Mouse (Mus musculus): ENCODE data around the gene Khdc1a.
"Not testable (repeated sequence)": the region's sequence is repeated elsewhere in the genome, so short reads cannot be mapped to it uniquely, and the experiment has no call there.

Gene Khdc1a

DNA sequence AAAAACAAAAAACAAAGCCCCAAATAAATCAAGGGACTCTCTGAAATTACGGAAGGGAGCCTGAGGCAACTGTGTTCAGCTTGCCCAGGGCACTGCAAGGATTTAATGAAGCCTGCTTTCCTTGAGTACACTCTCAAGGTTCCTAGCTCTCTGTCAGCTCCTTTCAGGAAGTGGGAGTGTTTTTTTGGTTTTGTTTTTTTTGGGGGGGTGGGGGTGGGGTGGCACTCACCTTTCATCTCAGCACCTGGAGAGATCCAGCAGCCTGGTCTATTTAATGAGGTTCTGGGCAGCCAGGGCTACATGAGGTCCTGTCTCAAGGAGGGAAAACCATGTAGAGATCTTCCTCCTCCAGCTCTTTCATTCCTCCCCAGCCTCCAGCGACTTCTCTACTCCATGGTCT lies at the start of gene Khdc1a:
Gene Khdc1a (plus strand): TSS at position 301 of the 400 bp plus-strand sequence.
- no peak for DNase-seq

DNA sequence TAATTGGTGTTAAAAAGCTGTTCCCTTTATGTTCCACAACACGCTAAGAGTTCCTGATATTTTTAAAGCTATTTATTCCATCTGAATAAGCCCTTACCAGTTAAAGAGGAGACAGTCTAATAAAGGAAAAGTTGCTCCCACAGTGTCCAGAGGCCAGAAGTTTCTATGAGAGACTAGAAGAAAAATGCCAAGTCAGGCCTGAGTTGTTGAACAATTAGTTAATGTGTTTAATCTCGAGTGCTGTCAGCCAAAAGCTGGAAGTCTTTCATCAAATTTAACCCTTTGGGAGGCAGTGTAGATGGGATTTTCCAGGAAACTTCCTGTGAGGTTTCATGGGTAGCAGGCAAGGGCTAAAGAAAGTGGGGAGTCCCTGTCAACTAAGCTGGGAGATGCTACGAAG lies 49.6 kb upstream of the Khdc1a start:
- no peak for DNase-seq

DNA sequence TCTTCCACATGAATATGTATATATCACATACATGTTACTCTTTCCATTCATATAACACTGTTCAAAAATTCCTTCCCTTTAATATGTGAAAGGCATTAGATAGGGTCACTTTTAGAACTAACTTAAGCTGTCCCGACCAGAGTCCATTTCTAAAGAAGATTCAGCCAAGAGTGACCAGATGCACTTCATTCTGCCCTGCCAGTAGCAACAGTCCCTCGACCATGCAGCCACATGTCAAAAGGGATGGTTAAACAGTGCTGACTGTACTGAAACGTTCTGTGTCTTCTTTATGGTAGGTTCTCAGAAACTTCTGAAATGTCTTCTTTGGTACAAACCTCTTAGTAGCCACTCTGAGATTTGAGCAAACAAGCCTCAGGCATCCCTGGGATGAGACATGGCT lies 47.8 kb upstream of the Khdc1a start:
- DNase-seq, result no peak

DNA sequence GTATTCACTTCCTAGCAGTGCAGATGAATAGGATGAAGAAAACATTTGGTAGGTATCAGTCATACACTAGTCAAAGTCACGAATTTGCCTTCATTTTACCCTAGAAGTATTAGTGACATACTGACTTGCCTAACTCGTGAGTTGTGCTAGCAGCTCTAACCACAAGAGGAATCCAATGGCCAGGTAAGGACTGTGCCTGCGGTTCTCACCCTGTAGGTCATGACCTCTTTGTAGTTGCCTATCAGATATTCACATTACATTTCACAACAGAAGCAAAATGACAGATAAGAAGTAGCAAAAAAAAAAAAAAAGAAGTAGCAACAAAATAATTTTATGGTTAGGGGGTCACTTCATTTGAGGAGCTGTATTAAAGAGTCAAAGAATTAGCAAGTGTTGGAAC lies 45.3 kb upstream of the Khdc1a start:
- DNase-seq, result no peak

DNA sequence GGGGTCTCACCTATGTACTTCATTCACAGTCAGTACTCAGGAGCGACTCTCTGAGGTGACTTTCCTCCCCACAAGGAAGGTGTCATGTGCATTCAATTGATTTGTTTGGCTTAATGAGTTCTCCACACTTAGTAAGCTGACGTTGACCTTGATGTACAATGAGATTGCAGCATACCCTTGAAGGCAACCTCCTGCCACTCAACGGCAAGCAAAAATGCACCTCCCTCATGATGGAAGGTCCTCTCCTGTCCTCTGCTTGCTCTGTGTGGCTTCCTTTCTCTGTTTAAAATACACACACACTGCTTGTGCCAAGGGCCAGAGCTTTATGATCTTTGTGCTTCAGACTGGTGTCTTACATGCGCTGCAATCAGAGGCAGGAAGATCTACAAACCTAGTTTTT lies 44.8 kb upstream of the Khdc1a start:
- no peak for DNase-seq

DNA sequence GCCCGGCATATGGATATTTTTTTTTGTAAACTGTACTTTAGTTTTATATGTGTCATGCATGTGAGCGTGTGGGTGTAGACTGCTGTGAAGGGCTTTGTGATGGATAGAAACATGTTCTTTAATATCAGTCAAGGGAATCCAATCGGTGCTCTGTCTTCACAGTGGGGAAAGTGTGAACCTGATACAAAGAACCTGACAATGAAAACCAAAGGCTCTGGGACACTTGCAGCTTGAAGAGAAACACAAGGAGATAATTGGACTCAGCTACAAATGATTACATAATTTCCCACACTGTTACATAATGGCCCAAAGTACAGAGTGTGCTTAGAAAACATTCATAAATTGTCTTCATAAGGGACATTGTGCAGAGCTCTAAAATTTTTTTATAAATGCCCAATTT lies 44.0 kb upstream of the Khdc1a start:
- no peak for DNase-seq

DNA sequence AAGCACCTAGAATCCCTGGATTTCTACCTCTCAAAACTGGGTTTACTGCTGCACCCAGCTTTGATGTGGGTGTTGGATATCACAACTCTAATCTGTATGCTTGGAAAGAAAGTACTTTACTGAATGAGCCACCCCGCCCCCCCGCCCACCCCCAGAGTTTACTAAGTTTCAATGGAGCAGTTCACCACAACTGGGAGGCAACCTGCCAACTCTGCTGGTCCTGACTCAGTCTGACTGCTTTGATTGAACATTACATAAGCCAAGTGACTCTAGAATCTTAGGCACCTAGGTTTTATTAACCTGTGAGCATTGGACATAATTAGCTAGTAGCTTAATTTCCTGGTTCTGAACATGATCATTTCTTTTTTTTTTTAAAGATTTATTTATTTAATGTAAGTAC lies 35.1 kb upstream of the Khdc1a start:
- no peak for DNase-seq

DNA sequence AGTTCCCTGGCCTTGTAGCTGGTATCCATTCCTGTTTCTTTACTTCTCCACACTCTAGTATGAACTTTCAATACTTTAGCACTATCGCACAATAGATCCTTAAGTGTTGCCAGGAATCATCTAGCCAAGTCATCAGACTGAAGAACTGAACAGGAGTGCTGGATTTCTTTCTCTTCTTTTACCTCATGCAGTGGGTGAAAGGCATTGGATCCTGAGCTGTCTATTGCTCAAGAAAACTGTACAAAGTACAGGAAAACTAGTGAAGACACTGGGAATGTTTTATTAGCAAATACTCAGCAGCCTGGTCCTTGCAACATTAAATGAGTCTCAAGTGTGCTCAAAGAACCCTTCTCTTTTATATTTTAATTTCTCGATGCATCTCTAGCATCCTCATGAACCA lies 33.7 kb upstream of the Khdc1a start:
- DNase-seq, result no peak

DNA sequence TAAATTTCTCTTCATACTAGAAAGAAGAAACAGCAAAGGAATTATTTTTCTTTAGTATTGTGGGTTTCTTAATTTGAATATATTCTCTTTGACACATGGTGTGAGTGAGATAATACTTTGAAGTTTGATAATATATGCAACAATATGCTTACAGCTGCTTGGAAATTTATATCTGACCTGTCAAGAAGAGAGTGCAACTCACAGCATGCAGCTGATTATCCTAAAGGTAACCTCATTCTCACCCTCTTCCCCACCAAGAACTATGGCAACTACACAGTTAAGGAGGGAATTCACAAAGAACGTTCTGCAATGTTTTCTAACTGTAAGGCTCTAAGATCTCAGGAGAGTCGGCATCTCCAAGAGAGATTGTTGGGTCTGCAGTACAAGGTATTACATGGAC lies 33.1 kb upstream of the Khdc1a start:
- no peak for DNase-seq

DNA sequence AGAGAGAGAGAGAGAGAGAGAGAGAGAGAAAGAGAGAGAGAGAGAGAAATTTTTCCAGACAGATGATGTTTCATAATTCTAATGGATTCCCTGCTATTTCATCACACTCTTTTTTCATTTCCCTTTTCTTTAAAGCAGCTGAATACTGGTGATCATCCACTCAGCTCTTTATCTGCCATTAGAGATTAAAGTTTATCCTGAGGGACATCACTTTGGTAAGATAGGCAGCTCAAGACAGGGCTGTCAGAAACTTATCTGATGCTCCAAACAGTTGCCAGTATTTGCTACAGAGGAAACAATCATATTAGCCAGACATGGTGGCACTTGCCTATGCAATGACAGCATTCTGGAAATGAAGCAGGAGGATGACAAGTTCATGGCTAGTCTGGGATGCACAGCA lies 31.2 kb upstream of the Khdc1a start:
- DNase-seq, result no peak

DNA sequence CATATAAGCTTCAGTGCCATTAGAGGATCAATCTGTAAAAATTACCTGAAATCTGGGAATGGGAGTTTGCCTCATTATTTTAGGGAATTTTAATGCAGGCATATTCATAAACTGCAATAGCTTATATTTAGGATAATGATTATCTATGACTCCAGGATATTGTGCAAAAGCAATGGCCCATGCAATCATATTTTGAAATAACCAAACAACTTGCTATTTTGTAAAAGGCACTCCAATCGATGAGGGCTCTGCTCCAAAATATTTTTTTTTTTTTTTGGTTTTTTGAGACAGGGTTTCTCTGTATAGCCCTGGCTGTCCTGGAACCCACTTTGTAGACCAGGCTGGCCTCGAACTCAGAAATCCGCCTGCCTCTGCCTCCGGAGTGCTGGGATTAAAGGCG lies 29.2 kb upstream of the Khdc1a start:
- DNase-seq, result not testable (repeated sequence)

DNA sequence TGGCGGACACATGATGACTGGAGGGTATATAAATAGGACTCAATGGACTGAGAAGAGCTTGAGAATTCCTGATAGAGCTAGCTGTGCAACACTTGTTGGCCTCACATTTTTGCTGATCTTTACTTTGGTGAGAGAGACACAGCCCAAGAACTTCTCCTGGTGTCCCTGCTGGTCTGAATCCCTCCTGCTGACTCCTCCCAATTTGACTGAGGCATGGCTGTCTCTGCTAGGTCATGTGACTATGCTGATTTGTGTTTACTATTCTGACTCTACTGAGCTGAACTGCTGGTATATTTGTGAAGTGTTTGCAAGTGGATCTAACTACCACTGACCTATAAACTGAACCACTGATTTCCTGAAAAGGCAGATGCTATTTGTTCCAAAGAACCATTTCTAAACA lies 27.8 kb upstream of the Khdc1a start:
- no peak for DNase-seq

DNA sequence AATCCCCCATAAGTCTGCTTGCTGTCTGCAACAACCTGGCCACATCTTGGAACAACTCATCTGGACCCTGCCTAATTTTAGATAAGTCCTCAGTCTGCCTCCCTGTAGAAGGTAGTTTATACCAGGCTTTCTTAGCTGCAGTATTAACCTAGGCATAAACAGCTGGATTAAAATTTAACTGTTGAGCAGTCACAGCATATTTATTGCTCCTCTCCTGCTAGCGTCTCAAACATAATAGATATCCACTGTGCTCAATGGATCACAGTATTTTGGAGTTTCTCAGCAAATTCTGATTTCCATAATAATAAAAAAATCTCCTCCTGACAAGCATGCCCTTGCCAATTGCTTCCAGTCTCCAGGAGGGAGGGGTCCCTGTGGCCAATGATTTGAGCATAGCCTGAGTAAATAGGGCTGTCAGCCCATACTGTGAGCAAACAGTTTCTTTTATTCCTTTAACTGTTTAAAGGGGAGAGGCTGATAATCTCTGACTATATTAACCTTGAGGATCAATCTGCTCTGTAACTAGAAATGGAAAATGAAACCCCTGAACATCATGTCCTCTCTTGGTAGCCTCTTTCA lies 25.4 kb upstream of the Khdc1a start:
- no peak for DNase-seq

DNA sequence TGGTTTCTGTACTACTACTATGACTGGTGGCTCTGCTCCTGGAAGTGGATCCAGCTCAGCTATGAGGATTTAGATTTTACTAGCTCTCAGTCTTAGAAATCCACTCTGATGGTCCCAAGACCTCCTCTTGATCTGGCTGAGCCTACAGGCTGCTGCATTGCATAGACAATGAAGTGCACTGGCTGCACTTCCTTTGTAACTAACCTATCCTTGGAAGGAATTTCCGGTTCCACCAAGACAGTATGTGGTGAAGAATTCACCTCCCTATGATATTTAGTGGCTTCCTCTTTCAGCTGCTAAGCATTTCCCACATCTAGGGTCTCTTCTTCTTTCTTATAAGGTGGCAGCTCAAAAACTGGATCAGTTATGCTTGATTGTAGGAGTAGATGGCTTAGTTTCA lies 24.8 kb upstream of the Khdc1a start:
- DNase-seq, result no peak

DNA sequence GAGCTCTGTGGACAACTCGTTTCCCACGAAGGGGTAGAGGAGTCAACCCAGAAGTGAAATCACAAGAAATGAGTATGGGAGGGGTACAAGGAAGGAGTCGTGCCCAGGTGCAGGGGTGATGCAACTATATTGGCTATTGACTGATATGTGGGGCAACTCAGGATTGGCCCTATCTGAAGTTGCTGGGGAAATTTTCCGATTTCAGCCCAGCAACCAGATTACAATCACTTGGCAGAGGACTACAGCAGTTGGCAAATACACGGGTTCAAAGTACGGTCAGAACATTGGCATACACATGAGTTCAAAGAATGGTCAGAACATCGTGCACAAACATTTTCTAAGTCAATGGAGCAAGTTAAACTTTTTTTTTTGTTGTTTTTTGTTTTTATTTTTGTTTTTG lies 22.7 kb upstream of the Khdc1a start:
- DNase-seq, result no peak

DNA sequence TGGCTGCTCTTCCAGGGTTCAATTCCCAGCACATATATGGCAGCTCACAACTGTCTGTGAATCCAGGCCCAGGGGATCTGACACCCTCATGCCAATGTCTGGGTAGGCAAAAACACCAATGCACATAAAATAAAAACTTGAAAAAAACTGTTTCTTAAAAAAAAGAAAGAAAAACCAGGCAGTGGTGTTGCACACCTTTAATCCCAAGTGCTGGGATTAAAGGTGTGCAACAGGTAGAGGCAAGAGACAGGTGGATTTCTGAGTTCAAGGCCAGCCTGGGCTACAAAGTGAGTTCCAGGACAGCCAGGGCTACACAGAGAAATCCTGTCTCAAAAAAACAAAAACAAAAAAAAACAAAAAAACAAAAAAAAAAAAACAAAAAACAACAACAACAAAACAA lies 18.3 kb upstream of the Khdc1a start:
- not testable (repeated sequence) for DNase-seq

DNA sequence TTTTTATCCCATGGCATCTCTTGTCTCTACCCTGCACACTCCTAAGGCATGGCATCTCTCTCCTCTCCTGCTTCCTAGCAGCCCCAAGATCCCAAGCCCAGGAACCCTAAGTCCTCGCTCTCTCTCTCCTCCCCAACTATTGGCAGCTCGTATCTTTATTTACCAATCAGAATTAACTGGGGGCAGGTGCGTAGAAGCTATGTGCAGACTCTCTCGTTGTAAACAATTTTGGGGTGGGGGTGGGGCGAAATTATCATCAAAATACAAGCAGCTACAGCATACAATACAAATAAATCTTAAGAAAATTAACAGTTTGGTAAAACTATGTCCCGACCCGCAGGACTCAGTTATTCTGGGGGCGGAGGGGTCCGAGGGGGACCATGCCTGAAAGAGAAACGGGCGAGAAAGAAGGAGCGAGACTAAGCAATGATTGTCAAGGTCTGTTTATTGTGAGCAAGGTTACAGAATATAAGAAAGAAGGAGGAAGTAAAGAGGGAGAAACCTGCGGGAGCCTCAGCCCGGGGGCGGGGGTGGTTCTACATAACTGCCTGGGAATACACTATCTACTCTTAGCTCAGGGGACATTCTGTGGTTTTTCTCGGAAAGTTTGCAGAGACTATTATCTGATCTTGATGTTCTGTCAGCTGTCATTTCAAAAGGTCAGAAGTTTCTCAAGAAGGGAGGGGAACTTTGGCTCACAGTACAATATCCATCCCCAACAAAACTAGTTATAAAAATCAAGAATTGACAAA lies 16.0 kb upstream of the Khdc1a start:
- no peak for DNase-seq

DNA sequence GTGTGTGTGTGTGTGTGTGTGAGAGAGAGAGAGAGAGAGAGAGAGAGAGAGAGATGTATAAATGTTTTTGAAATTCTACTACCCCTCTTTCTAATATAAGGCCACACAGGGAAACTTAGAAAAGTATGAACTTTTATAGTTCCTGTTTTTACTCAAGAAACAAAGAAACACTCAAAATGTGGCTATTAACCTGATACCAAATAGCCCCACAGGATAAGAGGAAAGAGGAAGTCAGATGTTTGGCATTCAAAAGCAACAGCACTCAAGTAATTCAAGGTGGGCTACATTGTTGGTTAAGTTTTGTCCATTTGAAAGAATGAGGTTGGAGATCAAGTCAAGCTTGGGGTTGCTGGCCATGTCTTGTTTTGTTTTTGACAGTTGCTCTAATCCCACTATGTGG lies 13.6 kb upstream of the Khdc1a start:
- no peak for DNase-seq

DNA sequence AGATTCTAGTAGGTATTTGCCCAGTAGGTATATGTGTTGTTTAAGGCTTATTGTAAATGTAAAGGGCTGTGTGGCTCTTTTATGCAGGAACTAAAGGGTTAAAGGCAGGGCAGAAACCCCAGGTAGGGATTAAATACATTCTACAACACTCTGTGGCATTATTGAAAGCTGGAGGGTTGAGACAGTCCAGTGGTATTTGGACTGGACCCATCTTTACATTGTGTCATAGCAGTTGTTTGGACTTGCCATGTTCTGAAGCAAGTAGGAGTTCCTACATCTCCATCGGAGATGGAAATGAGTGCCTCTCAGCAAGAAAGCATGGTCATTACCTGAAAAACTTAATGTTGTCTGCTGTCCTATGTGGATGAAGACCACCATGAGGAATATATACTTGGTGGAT lies 8.7 kb upstream of the Khdc1a start:
- DNase-seq, result no peak

DNA sequence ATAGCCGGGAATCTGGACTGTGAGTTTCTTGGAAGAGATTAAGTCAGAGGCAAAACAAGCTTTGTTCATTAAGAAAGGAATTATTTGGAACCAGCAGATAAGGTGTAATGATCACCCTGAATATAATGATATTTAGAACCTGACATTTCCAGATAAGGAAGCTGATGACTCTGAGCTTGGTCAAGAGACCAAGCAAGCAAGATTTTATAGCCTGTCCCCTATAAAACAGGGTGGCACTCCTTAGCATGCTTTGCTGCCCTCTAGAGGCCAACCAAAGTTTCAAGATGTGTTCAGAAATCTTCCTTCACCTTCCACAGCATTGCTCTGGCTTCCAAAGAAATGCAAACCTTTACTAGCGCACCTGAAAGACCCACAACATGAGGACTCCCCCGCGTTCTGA lies 5.2 kb upstream of the Khdc1a start:
- DNase-seq, result peak; percentile 53

DNA sequence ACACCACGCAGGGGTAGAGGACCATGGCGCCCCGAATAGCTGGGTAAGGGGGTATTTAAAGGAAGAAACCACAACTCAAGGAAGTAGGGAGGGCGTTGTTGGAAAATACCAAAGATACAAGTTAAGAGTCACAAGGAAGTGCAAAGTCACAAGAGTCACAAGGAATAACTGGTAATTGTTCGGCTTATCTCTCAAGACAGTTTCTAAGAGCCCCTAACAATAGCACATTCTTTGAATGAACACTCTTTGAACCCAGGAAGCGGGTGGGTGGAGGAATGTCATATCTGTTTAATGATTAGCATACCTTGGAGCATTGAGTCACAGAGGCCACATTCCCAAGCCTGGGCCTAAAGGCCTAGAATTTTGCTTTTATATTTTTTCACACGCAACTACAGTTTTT lies 4.7 kb upstream of the Khdc1a start:
- DNase-seq, result not testable (repeated sequence)

DNA sequence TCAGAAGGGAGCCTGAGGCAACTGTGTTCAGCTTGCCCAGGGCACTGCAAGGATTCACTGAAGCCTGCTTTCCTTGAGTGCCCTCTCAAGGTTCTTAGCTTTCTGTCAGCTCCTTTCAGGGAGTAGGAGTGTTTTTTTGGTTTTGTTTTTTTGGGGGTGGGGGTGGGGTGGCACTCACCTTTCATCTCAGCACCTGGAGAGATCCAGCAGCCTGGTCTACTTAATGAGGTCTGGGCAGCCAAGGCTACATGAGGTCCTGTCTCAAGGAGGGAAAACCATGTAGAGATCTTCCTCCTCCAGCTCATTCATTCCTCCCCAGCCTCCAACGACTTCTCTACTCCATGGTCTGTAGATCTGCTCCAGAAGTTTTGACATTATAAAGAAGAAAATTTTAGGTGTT lies 18.6 kb downstream of the Khdc1a start, which contains the start of gene Khdc1c:
Gene Khdc1c (plus strand): TSS at position 301 of the 400 bp plus-strand sequence.
- DNase-seq, result not testable (repeated sequence)

DNA sequence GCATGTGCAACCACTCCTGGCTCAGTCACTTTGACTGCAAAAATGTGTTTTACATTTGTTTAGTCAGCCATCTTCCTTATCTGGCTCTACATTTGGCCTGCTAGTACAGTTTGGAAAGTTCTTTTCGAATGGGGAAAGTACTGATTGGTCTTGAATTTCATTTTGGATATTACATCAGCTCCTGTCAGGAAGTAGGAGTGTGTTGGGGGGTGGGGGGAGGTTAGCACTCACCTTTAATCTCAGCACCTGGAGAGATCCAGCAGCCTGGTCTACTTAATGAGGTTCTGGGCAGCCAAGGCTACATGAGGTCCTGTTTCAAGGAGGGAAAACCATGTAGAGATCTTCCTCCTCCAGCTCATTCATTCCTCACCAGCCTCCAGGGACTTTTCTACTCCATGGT lies 33.8 kb downstream of the Khdc1a start, which contains the start of gene Khdc1b:
Gene Khdc1b (plus strand): TSS at position 301 of the 400 bp plus-strand sequence.
- DNase-seq, result no peak

DNA sequence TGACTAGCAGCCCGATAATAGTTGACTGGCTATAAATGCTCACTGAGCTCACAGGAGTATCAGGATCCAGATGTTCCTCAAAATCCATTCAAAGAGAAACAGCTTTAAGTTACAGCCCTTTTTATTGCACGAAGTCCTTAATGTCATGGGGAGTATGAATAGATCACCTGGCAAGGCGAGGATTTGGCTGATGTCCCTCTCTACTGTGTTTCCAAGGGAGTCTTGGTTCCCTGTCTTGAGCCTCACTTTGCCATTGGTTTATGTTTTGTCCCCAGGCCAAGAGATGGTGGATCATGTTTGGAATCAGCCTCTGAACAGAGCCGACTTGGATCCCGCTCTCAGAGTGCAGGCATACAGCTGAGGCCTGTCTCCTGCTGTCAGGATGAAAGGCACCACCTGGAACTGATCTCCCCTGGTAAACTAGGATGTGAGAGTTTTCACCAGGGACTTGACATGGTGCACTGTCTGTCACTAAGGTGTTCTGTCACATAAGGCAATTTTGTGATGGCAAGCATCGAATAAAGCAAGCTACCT lies 41.8 kb downstream of the Khdc1a start:
- no peak for DNase-seq
